Mouse (Mus musculus) cortical plate, adult 2 months (tissue): ENCODE results near the gene Ddx42. TPM values are rescaled to one million over a fixed set of nuclear protein-coding genes. Genes with fewer than 3 reads are reported as not detected.
A peak's percentile ranks its signal among the peaks of the same experiment; 100 is the strongest.
"Not testable (repeated sequence)": the region's sequence is repeated elsewhere in the genome, so short reads cannot be mapped to it uniquely, and the experiment has no call there.

Experiments used
- H3K27ac ChIP-seq: fragments of 200-500 bp; 2 replicates; pipeline ENCODE4 v1.5.1; 2012; ENCODE audit warnings: low read length, control low read depth, inconsistent platforms; ENCODE audit not compliant: insufficient read depth
- H3K4me1 ChIP-seq: fragments of 200-500 bp; 2 replicates; pipeline ENCODE4 v1.6.1; 2011; ENCODE audit warnings: low read length; ENCODE audit not compliant: control insufficient read depth, insufficient read depth
- H3K4me3 ChIP-seq: fragments of 200-500 bp; 2 replicates; pipeline ENCODE4 v1.5.1; 2011; ENCODE audit warnings: mild to moderate bottlenecking, low read length, control low read depth; ENCODE audit not compliant: insufficient read depth
- CTCF ChIP-seq: fragments of 200-500 bp; IDR thresholded peaks from 2 replicates; pipeline ENCODE4 v1.5.1; 2011; ENCODE audit warnings: mild to moderate bottlenecking, control low read depth, low read length; ENCODE audit not compliant: insufficient read depth; ENCODE audit errors: extremely low read depth
- POLR2A ChIP-seq: fragments of 200-500 bp; IDR thresholded peaks from 2 replicates; pipeline ENCODE4 v1.6.1; 2011; ENCODE audit warnings: mild to moderate bottlenecking, low read length, control low read depth; ENCODE audit not compliant: insufficient read depth; ENCODE audit errors: extremely low read depth
- polyA plus RNA-seq: library from polyadenylated mRNA; depleted of rRNA; stranded (reverse); fragments of >200 nt; gene quantifications from 2 replicates; pipeline ENCODE4 v1.2.3, GENCODE M21; 2012

The Ddx42 gene
- polyA plus RNA-seq, 1 experiment: 41.6 TPM

DNA sequence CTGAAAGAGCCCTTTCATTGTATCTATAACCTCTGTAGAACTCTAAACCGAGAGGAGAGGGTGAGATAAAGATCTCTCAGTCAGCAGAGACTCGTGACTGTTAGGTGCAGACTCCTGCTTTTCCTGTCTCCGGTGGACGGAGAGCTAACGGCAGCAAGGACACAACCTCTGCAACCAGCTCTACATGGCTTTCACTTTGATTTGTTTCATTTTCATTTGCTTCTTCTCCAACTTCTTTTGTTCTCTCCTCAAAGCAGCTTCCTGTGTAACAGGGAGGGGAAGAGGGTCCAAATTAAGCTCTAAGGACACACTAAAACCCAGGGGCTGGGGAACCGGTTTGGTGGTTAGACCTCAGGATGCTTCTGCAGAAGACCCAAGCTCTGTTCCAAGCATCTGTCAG lies 16.0 kb upstream of the Ddx42 start:
- no peak overlapping the region for H3K27ac ChIP-seq
- TF ChIP-seq POLR2A (no peak), CTCF (no peak)
- H3K4me1 ChIP-seq: no peaks in the 10 kb centered on the region
- H3K4me3 ChIP-seq: no peak overlapping the region

- no peaks in the 10 kb centered on the region for H3K4me1 ChIP-seq
- no peak overlapping the region for H3K27ac ChIP-seq
- TF ChIP-seq CTCF (no peak), POLR2A (no peak)
- H3K4me3 ChIP-seq: no peak overlapping the region
These were observed 15.2 kb upstream of the Ddx42 start for GRCm38 (mm10) chr11:106201337-106202122.

GRCm38 (mm10) chr11:106202123-106202465 lies 14.6 kb upstream of the Ddx42 start, which contains the start of gene Strada:
TSS of gene Strada (minus strand) at chr11:106202168.
- Histone ChIP-seq H3K4me1 (no peaks in the 10 kb centered on the region), H3K27ac (no peak within 1 kb of the TSS), H3K4me3 (no peak within 1 kb of the TSS)
- TF ChIP-seq CTCF (no peak), POLR2A (no peak)

DNA sequence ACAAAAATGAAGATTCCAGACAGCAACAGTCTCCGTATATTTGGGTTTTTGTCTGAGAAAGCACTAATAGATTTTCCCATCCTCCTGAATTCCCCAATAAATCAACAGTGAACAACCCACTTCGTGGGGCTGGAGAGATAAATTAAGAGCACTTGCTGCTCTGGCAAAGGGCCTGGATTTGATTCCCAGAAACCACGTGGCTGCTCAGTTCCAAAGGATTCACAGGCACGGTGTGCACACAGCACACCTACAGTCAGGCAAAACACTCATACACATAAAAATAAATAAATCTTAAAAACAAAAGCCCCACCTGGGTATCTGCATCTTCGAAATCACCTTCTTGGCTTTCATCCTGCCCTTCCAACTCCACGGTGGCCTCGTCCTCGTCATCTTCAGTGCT lies 4.0 kb upstream of the Ddx42 start:
- H3K27ac ChIP-seq: no peak overlapping the region
- no peak for TF ChIP-seq CTCF
- TF ChIP-seq POLR2A: no peak
- no peak overlapping the region for H3K4me3 ChIP-seq
- peaks cover 1% of the 10 kb centered on the region; the same call in 1 of the 2 replicates for H3K4me1 ChIP-seq

DNA sequence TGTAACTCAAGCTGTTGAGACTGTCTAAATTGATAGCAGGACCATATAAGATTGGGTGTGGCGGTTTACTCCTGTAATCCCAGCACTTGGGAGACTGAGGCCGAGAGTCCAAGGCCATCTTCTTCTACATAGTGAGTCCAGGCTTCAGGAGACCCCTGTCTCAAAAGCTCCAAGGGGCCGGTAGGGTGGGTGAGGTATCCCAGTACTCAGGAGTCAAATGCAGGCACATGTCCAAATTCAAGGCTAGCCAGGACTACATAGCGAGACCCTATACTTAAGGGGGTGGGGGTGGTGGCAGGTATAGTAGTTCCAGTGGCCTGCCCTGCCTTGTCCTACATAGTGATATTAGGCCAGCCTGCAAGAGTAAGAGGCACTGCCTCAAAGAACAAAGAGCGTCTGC lies 1.9 kb upstream of the Ddx42 start:
- peak overlapping the region; percentile 68; the same call in 1 of the 2 replicates for H3K4me3 ChIP-seq
- no peak overlapping the region for H3K27ac ChIP-seq
- peaks cover 1% of the 10 kb centered on the region; the same call in 1 of the 2 replicates for H3K4me1 ChIP-seq
- TF ChIP-seq CTCF: no peak
- TF ChIP-seq POLR2A: no peak

DNA sequence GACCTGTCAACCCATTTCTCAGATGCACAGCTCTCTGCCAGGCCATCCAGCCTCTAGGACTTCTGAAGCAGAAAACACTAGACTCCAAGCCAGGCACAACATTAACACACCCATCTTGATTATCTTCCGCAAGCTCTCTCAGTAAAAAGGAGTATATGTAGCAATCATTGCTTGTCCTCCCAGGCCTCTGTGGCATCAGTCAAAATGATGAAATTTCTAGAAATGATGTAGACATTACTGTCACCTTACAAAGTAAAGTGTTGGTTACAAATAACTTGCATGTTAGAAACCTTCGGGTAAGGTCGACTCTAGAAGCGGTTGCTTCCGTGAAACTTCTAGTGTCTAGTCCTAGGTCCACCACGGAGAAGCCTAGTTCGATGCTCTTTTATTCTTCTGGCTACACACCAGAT lies 1.3 kb upstream of the Ddx42 start:
- Histone ChIP-seq H3K27ac (no peak overlapping the region), H3K4me3 (peak overlapping the region; percentile 68), H3K4me1 (peaks cover 1% of the 10 kb centered on the region; the same call in 1 of the 2 replicates)
- TF ChIP-seq CTCF: no peak
- no peak for TF ChIP-seq POLR2A

GRCm38 (mm10) chr11:106215927-106216729 lies 598 bp upstream of the Ddx42 start, which contains the start of gene Ccdc47:
TSS of gene Ccdc47 (minus strand) at chr11:106216344.
- H3K4me1 ChIP-seq: peaks cover 1% of the 10 kb centered on the region; the same call in 1 of the 2 replicates

GRCm38 (mm10) chr11:106220603-106221002 lies 3.9 kb downstream of the Ddx42 start:
- Histone ChIP-seq H3K4me3 (no peak overlapping the region), H3K4me1 (no peaks in the 10 kb centered on the region; the same call in 1 of the 2 replicates), H3K27ac (no peak overlapping the region)
- TF ChIP-seq POLR2A: no peak
- no peak for TF ChIP-seq CTCF

More at GRCm38 (mm10) chr11:106215927-106216729, 598 bp upstream of the Ddx42 start, which contains the start of gene Ccdc47:
- Histone ChIP-seq H3K4me3 (peak within 1 kb of the TSS; percentile 68), H3K27ac (peak within 1 kb of the TSS; percentile 76)
- peak; percentile 73 for TF ChIP-seq POLR2A
- no peak for TF ChIP-seq CTCF

DNA sequence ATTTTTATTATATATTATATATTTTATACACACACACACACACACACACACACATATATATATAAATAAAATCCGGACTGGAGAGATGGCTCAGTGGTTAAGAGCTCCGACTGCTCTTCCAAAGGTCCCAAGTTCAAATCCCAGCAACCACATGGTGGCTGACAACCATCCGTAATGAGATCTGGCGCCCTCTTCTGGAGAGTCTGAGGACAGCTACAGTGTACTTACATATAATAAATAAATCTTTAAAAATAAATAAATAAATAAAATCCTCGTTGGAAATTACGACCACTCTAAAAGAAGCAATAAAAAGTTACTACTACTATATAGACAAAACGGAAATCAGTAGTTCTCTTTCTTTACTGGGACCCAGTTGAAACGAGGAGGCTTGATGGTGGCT lies 17.3 kb downstream of the Ddx42 start:
- not testable (repeated sequence) for H3K4me1 ChIP-seq, H3K4me3 ChIP-seq, H3K27ac ChIP-seq

- H3K4me3 ChIP-seq: no peak overlapping the region
- no peak overlapping the region for H3K27ac ChIP-seq
- TF ChIP-seq CTCF (0 out of 2 replicates have a peak, but pooled peaks have one; percentile 13), POLR2A (no peak)
- no peaks in the 10 kb centered on the region for H3K4me1 ChIP-seq
These were observed 30.1 kb downstream of the Ddx42 start for GRCm38 (mm10) chr11:106246834-106247233.
